ENCODE assay signal across 8 mouse cellular contexts in the genomic region with DNA sequence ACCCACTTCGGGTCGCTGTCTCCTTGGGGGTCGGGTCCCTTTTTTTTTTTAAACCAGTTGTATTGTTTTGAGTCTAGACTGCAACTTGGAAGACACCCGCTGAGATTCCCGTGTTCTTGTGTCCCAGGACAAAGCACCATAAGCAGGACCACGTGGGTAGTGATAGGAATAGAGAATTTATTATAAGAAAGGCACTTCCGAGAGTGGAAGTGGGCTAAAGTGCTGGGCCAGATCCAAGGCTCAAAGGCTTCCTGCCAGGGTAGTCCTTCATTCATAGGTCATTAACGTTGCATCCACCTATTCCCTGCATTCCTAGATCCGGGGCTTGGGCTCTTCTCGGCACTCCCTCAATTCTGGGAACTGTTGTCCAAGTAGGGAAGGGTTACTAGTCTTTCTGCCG. TPM values are rescaled to one million over a fixed set of nuclear protein-coding genes. Genes with fewer than 3 reads are reported as not detected.
DNase-seq lines count a peak whose midpoint lies in the region; ATAC-seq lines count a peak whose summit lies in the region.

No protein-coding gene starts in this region.

- peak overlapping the region; percentile 92 for H3K27ac ChIP-seq in heart, embryonic 10.5 days
- H3K27ac ChIP-seq in kidney, embryonic 16.5 days (ENCODE audit: low read length), result 0 out of 2 replicates have a peak overlapping the region, but pooled peaks have one; percentile 18

- H3K9ac ChIP-seq in kidney, embryonic 16.5 days (replicated peaks; ENCODE audit: low read length), result peak overlapping the region; percentile 63

- no peak for ATAC-seq in kidney, embryonic 16.5 days (ENCODE audit: low FRiP score, low TSS enrichment)
- no peak for ATAC-seq in CD4-positive, CD25-positive, alpha-beta regulatory T cell, adult 4 months

- no peaks in the 10 kb centered on the region for H3K27me3 ChIP-seq in heart, embryonic 10.5 days (ENCODE audit: insufficient read depth, poor library complexity, severe bottlenecking)
- H3K27me3 ChIP-seq in kidney, embryonic 16.5 days (ENCODE audit: insufficient read depth, low read length), result no peaks in the 10 kb centered on the region

- H3K9me3 ChIP-seq in heart, embryonic 10.5 days, result no peaks in the 10 kb centered on the region
- no peaks in the 10 kb centered on the region for H3K9me3 ChIP-seq in kidney, embryonic 16.5 days (ENCODE audit: low read length)

- DNase-seq in retina, postnatal 1 day, result peak; percentile 18
- DNase-seq in retina, embryonic 14.5 days (ENCODE audit: low spot score), result no peak
- DNase-seq in heart, embryonic 10.5 days (ENCODE audit: low spot score), result no peak
- peak; percentile 71 for DNase-seq in lung, postnatal 36 days
- DNase-seq in right cerebral cortex, postnatal 10 days (ENCODE audit: low spot score in 2 of 2), result no peak
- no peak for DNase-seq in thymus, postnatal 25 days

- H3K4me1 ChIP-seq in heart, embryonic 10.5 days, result peaks cover 65% of the 10 kb centered on the region
- H3K4me1 ChIP-seq in kidney, embryonic 16.5 days (ENCODE audit: insufficient read depth, low read length), result peaks cover 23% of the 10 kb centered on the region

- peak overlapping the region; percentile 69 for H3K4me3 ChIP-seq in heart, embryonic 10.5 days
- H3K4me3 ChIP-seq in kidney, embryonic 16.5 days (ENCODE audit: low read length), result peak overlapping the region; percentile 51

- H3K4me2 ChIP-seq in kidney, embryonic 16.5 days (replicated peaks; ENCODE audit: low read depth, low read length), result peak overlapping the region; percentile 95

- H3K36me3 ChIP-seq in heart, embryonic 10.5 days, result no peaks in the 10 kb centered on the region
- H3K36me3 ChIP-seq in kidney, embryonic 16.5 days (ENCODE audit: insufficient read depth, low read length), result no peaks in the 10 kb centered on the region

- WGBS in heart, embryonic 10.5 days, result 1% methylated on average over 11 of the region's 11 CpGs
- WGBS in kidney, embryonic 16.5 days, result 1% methylated on average over 11 of the region's 11 CpGs

RNA-seq across cellular contexts. Expression of a gene that starts 18.5 kb away (rescaled TPM):
- polyA plus RNA-seq in heart, embryonic 10.5 days (2016; fragmentation: Nextera tagmentation; extraction: Ambion mirVana), result 98.6 and 126 TPM in 2 replicates
- 118 and 133 TPM in 2 replicates for polyA plus RNA-seq in kidney, embryonic 16.5 days (2015; fragmentation: Nextera tagmentation; extraction: Ambion mirVana)
- polyA plus RNA-seq in CD4-positive, CD25-positive, alpha-beta regulatory T cell, adult 4 months (2017; shearing (Covaris generic)), result 10 to 100 TPM; 24.7 to 25.1 TPM

RNA-seq across cellular contexts. Expression of a gene that starts 18.9 kb away (rescaled TPM):
- 14.6 and 15.2 TPM in 2 replicates for polyA plus RNA-seq in heart, embryonic 10.5 days (2016; fragmentation: Nextera tagmentation; extraction: Ambion mirVana)
- polyA plus RNA-seq in kidney, embryonic 16.5 days (2015; fragmentation: Nextera tagmentation; extraction: Ambion mirVana), result 15.7 and 16.9 TPM in 2 replicates
- 10 to 100 TPM; 17.1 to 23.5 TPM for polyA plus RNA-seq in CD4-positive, CD25-positive, alpha-beta regulatory T cell, adult 4 months (2017; shearing (Covaris generic))

RNA-seq across cellular contexts. Expression of a gene that starts 24.0 kb away (rescaled TPM):
- 68.1 and 73.7 TPM in 2 replicates for polyA plus RNA-seq in heart, embryonic 10.5 days (2016; fragmentation: Nextera tagmentation; extraction: Ambion mirVana)
- polyA plus RNA-seq in kidney, embryonic 16.5 days (2015; fragmentation: Nextera tagmentation; extraction: Ambion mirVana), result 59.6 and 77.7 TPM in 2 replicates
- 1 to 10 TPM; 1.5 to 4.3 TPM for polyA plus RNA-seq in CD4-positive, CD25-positive, alpha-beta regulatory T cell, adult 4 months (2017; shearing (Covaris generic))

Comparison
In these comparisons a context has a peak if more than half of its experiments do, and no peak if none do; other contexts are left out.
1. DNase-seq: peak in retina, postnatal 1 day (single experiment) and lung, postnatal 36 days (single experiment); none in retina, embryonic 14.5 days (single experiment), heart, embryonic 10.5 days (single experiment), right cerebral cortex, postnatal 10 days (0 of 2) and thymus, postnatal 25 days (single experiment).
2. RNA of a gene that starts 24.0 kb away (polyA plus RNA-seq): 59.6 to 77.7 TPM in kidney, embryonic 16.5 days and 68.1 to 73.7 TPM in heart, embryonic 10.5 days; 1.5 to 4.3 TPM in CD4-positive, CD25-positive, alpha-beta regulatory T cell, adult 4 months; every median in the first group is over 10 times any median in the second.